Mouse (Mus musculus) olfactory bulb, adult 2 months (tissue): ENCODE measurements around the gene Prkg1.

Experiments used
- CTCF ChIP-seq: fragments of 200-500 bp; IDR thresholded peaks from 2 replicates; pipeline ENCODE4 v1.5.1; 2012; ENCODE audit warnings: low read depth, mild to moderate bottlenecking, low read length, moderate library complexity; ENCODE audit not compliant: insufficient read depth
- POLR2A ChIP-seq: fragments of 200-500 bp; IDR thresholded peaks from 2 replicates; pipeline ENCODE4 v1.6.1; 2012; ENCODE audit warnings: mild to moderate bottlenecking, low read depth, low read length, moderate library complexity; ENCODE audit not compliant: insufficient read depth

GRCm38 (mm10) chr19:31260494-31260893 lies 504.3 kb downstream of the Prkg1 start:
- no peak for TF ChIP-seq POLR2A
- no peak for TF ChIP-seq CTCF
